Mouse (Mus musculus) gastrocnemius, postnatal 25 days (tissue): Measurements from ENCODE around the gene Susd6. TPM values are rescaled to one million over a fixed set of nuclear protein-coding genes. Genes with fewer than 3 reads are reported as not detected.
"Not testable (repeated sequence)": the region's sequence is repeated elsewhere in the genome, so short reads cannot be mapped to it uniquely, and the experiment has no call there.

Experiments
- DNase-seq: peaks from one replicate; pipeline ENCODE4 v3.0.0; 2022
- total RNA-seq, 2 experiments: library from RNA; stranded (reverse); gene quantifications; 1 replicate in 1 of 2; 2 replicates in 1 of 2; pipeline ENCODE4 v1.2.3; 2021

The Susd6 gene
- total RNA-seq, 2 experiments from 2014 or later = 26.7 to 28.1 TPM

DNA sequence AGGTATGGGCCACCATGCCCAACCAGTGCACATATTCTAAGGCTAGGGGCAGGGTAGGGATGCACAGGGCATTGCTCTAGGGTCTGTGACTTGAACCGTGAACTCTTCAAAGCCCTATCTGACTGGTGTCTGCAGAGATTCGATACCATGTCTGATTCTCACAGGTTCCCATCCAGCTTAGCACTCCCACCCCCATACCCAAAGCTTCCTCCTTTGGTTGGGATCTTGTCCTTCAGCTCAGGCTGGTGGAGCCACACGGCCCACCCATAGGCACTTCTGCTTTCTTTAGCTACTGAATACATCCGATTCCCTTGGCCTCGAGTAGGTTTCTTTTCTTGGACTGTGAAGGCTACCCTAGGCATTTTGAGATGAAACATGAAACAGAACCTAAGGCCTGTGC, 5.3 kb upstream of the Susd6 start:
- no peak for DNase-seq

DNA sequence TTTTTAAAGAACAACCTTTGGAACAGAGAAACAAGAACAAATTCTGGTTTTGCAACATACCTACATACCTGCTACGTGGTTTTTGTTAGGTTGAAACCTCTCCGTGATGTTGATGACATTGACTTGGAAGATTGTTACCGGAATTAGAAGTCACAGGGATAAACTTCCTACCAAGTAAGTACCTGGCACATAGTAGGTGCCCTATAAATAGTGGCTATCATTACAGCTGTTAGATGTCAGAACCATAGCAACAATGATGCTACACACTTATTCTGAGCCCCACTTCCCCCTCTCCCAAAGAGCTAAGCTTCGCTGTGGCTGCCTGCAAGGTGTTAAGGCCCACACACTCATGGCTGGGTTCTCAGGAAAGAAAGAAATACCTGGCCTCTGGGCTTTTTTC, 4.7 kb upstream of the Susd6 start:
- DNase-seq = no peak

DNA sequence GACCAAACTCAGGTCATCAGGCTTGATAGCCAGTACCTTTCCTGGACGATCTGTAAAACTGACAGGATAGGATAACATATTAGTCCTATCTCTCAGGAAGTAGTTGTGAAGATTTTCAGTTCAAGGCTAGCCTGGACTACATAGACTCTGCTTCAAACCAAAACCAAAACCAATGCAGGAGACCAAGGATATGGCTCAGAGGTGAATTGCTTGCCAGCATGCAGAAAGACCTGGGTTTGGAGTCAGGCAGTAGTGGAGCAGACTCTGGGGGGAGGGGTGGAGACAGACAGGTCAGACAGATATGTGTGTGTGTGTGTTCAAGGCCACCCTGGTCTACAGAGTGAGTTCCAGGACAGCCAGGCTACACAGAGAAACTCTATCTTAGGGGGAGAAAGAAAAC, 3.7 kb upstream of the Susd6 start:
- DNase-seq = no peak

DNA sequence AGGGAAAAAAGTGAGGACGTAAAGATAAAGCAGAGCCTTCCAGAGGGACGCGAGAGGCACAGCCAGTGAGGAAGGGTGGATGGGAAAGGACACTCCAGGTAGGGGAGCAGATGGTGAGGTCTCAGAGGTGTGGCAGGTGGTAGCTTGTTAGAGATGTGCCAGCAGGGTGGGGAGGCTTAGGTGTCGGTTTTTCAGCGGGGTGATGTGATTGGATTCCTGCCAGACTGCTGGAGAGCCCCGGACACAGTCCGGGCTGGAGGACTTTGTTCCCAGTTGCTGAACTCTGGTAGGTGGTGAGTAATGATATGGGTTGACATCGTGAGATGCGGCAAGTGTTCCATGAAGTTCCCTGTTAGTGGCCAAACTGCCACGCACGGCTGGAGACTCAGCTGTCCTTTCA, 2.7 kb upstream of the Susd6 start:
- DNase-seq = no peak

DNA sequence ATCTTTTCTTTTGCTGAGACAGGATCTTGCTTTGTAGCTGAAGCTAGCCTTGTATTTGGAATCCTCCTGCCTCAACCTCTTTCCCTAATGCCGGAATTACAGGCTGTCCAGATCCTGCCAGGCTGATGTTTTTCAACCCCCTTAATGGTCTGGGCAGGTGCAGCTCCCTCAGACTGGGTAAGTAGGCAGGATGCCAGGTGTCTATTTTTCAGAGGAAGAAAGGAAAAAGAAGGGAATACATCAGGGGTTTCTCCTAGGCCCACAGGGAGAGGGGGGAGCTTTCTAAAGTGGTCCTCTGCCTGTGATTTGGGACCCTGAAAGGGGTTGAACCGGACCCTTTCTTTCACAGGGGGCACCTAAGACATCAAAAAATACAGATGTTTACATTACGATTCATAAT, 2.1 kb upstream of the Susd6 start:
- DNase-seq = no peak

DNA sequence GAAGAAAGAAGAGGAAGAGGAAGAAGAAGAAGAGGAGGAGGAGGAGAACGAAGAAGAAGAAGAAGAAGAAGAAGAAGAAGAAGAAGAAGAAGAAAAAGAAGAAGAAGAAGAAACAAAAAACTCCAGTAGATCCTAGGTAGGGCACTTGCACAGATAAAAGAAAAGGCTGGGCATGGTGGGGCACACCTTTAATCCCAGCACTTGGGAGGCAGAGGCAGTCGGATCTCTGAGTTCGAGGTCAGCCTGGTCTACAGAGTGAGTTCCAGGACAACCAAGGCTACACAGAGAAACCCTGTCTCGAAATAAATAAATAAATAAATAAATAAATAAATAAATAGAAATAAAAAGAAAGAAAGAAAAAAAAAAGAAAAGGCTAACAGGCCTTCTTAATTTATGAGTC, 1.0 kb upstream of the Susd6 start:
- not testable (repeated sequence) for DNase-seq

DNA sequence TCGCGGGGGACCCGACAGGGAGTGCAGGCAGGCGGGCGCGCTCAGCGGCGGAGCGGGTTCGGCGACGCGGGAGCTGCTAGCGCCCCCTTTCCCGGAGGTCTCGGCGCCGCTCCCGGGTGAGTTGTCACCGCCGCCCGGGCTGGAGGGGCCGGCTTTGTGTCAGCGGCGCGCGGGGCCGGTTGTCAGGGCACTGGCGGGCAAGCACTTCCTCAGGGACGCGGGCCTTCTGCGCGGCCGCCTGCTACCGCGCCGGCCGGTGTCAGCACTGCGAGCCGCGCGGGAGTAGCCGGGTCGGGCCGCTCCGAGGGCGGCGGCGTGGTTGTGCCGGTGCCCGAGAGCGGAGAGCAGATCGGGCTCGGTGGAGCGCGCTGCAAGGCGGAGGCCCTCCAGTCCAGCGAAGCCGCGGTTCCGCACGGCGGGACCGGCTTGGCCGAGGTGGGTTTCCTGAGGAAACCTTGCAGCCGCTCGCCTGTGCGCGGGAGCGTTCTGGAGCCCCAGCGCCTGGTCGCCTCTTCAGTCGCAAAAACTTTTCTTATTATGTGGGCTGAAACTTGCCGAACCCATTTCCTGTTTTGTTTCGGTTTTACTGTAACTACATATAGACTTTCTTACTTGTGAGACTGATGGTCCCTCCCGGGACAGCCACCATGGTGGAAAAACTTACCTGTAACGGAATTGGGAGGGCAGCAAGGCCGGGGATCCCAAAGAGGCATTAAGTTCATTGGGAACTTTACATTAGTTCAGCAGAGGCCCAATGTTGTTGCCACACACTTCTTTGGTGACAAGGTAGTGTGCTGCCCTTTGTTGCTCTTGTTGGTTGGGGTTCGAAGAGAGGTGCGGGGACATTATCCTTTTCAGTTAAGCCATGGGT, 625 bp downstream of the Susd6 start:
- no peak for DNase-seq

DNA sequence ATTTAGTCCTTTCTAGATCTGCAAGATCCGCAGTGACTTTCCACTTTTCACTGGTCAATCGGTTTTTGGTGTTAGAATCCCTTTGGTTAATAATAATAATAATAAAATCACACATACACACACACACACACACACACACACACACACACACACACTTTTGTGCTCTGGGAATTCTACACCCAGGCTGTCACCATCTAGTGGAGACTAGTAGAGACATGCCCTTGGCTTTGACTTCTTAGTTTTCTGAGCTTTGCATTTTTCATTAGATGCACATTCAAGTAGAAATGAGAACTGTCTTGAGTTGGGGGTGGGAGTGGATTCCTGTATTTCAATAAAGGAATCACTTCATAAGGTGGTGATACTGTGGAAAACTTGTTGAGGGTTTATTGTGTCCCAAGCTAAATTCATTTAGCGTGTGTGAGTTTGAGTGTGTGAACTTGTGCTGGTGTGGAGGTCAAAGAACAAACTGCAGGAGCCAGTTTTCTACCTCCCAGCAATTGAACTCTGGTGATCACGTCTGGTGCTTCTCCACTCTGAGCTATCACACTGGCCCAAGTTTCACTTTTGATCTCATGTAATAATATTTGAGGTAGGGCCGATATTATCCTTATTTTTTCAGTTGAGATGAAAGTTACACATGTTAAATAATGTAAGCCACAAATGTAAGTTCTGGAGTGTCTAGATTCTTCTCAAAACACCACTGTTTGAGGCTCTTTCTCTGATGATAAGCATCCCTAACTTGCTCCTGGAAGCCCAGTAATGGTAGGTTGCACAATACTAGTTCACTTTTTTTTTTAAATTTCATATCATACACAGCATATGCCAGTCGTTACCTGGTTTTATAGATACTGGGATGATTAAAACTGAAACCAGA, 1.5 kb downstream of the Susd6 start:
- DNase-seq = no peak

DNA sequence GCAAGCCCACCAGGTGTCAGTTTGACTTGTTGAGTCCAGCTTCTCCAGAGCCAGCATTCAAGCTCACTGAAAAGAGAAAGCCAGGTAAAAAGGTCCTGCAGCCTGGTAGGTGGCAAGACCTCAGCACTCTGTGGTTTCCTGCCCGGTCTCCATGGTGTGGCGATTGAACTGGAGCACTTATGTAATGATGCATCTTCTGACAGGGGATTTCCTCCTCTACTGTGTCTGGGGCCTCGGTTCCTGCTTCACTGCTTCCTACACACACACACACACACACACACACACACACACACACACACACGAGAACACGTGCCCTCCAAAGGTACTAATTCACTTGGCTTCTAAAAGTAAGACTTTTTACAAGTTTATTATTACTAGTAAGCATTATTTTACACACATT, 2.6 kb downstream of the Susd6 start:
- DNase-seq = peak; percentile 42

DNA sequence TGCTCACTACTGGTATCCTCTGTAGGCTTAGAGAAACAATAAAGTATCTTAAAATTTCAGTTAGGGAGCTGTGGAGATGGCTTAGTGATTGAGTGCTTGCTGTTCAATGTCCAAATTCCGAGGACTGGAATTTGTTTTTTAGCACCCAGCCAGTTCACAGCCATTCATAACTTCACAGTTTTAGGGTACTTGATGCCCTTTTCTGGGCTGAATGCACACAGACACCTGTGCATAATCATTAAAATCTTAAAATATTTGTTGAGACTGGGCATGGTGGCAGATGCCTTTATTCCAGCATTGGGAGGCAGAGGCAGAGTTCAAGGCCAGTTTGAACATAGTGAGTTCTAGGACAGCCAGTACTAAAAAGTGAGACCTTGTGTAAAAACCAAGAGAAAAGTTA, 3.2 kb downstream of the Susd6 start:
- no peak for DNase-seq

DNA sequence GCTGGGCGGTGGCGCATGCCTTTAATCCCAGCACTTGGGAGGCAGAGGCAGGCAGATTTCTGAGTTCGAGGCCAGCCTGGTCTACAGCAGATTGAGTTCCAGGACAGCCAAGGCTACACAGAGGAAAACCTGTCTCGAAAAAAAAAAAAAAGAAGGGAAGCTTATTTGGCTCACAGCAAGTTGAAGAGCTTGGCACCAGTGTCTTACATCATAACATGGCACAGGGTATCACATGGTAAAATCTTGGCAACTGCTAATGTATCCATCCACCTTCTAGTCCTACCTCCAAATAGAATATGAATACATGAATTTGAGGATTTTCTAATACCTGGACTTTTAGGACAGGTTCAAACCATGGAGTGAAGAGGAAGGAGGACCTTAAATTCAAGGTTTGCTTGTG, 4.2 kb downstream of the Susd6 start:
- no peak for DNase-seq

DNA sequence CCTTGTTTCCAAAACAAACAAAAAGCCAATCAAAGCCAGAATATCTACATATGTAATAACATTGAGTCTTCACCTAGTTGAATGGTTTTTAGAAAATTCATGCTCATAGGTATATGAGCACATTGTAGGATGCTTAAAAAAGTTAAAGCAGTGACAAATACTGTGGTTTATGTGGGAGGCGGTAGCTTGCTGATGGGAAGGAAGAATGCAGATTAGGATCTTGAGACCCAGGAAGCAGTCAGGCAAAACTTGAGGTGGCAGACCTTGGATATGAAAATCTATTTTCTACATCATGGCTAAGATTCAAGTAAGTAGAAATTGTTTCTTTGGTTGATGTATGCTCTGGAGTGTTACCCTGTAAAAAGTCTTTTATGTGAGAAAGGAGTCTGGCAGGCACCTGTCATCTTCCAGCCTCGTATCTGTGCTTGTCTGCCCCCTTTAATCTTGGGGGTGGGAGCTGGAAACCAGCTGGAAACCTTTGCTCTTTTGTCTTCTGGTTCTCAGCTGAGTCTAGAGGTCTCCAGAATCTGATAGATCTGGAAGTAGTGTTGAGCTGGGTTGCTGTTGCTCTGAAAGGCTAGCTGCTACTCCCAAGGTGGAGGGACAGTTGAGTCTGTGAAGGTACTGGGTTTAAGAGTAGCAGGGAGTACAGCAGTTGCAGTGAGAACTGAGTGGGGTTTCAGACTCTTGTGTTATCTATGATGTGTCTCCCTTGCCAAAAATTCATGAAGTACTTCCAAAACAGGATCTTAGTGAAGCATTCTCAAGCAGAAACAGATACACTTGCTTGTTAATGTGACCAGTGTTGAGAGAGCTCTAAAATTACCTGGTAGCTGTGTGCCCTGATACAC, 4.8 kb downstream of the Susd6 start:
- no peak for DNase-seq

DNA sequence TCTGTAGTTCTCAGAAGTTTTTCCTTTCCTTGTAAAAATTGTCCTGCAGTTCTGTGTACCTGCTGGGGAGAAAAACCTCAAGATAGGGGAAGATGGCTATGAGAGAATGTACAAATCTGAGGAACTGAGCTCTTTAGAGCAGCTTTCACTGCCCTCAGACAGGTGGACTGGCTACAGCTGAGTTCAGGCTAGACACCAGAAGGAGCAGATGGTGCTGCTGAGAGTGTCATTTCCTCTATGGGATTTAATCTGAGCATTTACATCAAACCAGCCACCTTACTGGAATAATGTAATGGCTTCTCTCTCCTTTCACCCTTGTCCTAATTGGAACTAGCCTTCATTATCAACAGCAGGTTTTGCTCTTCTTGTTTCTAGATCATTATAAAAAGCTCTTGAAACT, 8.0 kb downstream of the Susd6 start:
- DNase-seq = no peak

DNA sequence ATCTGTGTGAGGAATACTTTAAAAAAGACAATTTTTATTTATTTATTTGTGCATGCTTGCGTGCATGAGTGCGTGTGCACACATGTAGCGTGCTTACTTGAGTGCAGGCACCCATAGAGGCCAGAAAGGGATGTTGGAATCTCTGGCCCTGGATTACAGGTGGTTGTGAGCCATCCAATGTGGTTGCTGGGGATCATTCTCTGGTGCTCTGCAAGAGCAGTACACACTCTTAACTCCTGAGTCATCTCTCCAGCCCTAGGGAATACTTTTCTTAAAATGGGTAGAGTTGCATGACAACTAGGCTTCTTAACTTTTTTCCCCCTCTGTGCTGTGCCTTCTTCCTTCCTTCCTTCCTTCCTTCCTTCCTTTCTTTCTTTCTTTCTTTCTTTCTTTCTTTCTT, 9.8 kb downstream of the Susd6 start:
- DNase-seq = no peak

DNA sequence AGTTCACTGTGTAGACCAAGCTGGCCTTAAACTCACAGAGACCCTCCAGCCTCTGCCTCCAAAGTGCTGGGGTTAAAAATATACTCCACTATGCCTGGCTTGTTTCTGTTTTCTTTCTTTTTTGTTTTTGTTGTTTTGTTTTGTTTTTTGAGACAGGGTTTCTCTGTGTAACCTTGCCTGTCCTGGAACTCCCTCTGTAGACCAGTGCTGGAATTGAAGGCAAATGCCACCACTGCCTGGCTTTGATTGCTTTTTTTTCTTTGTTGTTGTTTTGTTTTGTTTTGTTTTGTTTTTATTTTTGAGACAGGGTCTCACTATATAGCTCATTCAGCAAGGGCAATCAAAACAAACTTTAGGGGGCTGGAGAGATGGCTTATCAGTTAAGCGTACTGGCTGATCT, 11.1 kb downstream of the Susd6 start:
- DNase-seq = no peak

DNA sequence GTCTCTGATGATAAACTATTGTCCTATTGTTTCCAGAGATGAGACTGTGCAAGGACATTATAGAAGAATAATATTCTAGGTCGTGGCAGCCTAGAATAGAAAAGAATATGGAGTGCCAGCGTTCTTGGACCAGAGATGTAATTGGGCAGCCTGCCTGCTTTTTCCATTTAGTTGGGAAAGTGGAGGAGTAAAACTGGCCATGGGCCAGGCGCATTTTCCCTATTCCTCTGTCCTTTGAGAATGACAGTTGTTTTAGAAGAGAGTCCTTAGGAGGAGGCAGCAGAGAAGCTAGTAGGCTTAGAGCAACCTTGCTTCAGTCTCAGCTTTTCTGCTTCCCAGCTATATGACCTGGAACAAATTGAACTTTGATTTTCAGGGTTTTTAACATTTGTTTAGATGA, 13.6 kb downstream of the Susd6 start:
- DNase-seq = no peak

DNA sequence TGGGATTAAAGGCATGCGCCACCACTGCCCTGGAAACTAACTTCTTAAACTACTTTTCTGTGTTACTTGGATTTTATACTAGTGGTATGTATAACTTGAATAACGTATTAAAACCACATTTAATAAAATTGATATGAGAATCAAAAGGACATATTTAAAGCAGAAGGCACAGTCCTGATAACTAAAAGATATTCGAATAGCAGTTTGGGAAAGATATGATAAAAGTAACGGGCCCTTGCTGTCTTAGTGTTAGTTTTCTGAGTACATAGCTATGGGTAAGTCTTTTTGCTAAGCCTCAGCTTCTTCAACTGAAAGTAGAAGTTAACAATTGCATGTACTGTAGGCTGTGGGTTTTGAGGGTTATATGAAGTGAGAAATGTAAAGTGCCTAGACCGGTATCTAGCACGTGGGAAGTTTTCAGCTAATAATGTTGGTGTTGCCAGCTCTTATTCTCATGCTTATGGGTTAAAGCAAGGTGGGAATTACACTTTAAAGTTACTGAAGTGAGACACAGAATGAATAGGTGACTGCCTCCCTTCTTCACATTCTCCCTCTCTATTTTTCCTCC, 14.6 kb downstream of the Susd6 start:
- no peak for DNase-seq

DNA sequence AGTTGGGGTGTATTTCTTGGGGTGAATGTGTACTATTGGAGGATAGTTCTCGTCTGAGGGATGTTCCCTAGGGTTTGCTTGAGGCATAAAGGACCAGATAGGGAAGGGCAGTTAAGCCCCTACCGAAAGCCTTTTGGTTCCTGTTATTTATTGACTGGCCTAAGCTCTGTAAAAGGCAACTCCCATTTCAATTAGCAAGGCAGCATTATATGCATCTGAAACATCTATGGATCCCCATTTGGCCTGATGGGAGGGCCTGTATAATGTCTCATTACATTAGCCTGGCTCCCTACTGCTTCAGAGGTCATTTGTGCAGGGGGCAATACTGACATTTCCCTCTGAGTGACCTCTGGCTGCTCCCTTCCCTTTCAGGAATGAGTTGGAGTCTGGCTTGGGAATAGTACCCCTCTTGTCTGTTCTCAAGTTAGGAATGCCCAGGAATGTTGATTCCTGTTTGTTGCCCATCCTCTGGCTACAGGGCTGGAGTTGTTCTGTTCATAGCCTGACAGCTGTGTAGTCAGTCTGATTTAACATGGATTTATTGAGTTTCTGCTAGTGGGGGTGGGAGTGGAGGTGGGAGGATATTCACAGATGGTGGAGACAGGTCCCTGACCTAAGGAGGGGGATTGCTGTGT, 17.3 kb downstream of the Susd6 start:
- no peak for DNase-seq

DNA sequence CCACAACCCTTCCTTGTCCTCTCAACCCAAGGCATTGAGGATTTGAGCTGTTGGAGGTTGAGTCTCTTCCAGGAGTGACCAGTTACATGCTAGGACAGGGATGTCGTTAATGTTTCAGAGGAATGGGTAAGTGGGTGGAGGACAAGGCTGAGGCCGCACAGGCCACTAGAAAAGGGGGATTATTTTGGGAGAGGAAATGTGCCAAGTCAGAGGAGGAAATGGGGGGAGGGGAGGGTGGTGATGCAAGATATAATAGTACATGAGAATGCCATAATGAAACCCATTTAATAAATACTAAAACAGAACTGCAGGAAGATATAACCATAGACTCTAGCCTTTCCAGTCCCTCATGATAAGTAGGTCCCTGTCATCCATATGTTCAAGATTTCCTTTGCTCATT, 19.7 kb downstream of the Susd6 start:
- no peak for DNase-seq

DNA sequence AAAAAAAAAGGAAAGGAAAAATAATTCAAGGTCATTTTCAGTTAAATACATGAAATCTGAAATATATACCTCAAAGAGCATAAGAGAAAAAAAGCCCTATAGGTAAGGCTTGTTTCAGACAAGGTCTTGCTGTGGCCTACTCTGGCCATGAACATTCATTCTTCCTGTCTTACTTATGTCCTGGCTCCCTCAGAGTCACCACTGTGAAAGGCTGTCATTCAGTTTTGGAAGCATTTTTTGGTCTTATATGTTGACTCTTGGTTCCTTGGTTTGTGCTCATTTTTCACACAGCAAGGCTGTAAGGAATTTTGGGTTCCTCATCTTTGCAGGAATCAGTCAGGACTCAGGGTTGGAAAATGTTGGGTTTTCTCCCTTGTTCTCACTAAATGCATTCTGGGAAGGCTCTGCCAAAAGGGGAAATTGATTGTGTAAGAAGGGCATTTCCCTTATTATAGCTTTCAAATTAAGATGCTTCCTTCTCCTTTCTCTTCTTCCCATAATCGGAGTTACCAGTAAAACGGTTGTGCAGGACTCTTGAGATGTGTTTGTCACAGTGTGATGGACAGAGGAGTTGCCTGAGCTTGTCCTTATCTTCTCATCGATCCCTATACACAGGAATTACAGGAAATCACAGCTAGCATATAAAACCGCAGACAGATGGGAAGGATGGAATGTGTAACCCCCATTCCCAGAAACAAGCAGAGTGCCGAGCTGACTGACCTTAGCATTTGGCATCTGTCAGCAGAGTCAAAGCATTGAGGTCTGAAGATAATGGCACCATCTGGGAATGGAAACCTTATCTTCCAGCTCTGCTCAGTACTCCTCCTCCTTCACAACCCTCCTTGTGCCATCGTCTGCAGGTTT, 21.6 kb downstream of the Susd6 start:
- DNase-seq = no peak

DNA sequence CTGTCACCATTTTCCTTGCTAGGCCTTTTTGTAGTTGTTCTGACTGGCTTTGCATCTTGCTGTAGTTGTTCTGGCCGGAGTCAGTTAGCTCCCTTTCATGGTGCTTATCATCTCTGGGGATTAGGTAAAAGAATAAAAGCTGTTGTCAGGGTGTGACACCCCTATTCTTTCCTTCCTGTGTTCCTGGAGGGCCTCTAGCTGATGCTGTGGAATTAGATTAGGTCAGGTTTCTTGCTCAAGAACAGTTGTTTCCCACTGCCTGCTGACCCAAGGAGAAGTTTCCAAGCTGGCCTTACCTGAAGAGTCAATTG, 22.2 kb downstream of the Susd6 start:
- no peak for DNase-seq
